Mouse (Mus musculus) lung, postnatal 14 days (tissue): Measurements from ENCODE around the gene Adss.

Experiments used
- DNase-seq: peaks from one replicate; pipeline ENCODE4 v3.0.0; 2021

Adss gene

DNA sequence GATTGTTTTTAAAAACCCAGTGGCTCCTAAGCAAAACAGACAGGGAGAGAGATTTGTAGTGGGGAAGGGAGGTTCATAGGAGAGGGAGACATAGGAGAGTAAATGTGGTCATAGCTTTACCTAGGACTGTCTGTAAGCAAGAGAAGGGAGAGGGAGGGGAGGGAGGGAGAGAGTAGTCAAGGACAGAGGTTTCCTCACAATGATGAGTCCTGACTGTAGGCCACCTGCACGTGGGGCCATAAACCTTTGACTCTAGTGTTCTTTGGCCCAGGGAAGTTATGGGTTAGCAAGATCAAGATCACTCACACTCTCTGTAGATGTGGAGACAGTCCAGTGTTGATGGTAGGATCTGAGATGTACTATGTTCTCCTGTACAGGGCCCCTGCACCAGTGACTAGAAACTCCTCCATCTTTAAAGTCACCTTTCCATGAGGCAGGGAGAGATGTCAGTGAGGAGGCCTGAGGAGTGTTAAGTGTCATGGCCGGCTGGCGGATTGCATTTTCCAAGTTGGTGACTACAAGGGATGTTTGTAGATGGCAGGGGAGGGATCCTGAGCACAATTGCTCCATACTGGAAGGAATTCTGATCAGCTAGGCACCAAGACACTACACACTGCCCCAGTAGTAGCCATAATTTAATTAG, 68.3 kb downstream of the Adss start:
- no peak for DNase-seq

DNA sequence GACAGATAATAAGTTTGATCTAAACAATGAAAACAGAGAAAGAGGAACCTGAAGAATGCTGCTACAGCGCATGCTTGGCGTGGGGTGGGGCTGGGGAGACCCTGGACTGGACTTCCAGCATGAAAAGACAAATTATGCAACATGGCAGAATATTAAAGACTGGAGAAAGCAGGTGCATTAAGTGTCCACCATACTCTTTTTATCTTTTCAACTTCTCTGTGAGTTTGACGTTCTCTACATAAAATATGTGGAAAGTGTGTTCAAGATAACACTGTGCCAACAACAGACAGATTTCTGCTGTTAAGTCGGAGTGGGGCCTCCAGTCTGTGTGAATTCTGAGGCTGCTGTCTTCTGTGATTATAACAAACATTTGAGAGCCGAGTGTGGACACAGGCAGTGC, 69.4 kb downstream of the Adss start:
- no peak for DNase-seq

DNA sequence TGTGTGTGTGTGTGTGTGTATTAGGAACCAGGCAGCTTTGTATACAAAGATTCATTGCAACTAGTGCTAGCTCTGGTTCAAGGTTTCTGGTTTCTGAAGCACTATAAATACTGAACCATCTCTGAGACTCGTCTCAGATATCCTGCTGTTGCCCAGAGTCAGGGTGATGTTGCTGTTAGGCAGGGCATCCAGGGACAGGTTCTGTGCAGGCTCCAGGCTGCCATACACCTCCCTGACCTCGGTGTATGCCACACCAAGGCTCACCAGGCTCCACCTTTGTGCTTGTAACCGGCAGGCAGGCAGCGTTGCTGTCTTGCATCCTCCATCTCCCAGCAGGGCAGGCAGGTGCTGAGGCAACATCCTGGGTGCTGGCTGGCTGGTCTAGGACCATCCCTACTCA, 72.5 kb downstream of the Adss start:
- DNase-seq, result no peak

DNA sequence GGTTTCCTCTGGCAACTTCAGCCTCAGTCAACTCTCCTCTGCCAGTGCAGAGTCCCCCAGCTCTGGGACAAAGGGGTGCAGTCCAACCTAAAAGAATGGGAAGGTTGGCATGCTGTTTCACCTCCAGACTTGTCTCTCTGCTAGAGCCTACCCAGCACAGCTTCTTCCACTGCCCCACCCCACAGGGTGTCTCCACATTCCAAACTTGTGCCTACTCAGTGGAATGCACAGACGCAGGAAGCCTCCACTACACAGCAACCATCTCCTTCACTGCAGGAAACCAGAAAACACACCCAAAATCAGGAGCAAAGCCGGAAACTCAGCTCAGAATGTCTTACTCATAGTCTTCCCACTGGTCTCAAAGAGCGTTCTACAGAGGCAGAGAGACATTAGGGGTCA, 77.3 kb downstream of the Adss start:
- DNase-seq, result no peak

DNA sequence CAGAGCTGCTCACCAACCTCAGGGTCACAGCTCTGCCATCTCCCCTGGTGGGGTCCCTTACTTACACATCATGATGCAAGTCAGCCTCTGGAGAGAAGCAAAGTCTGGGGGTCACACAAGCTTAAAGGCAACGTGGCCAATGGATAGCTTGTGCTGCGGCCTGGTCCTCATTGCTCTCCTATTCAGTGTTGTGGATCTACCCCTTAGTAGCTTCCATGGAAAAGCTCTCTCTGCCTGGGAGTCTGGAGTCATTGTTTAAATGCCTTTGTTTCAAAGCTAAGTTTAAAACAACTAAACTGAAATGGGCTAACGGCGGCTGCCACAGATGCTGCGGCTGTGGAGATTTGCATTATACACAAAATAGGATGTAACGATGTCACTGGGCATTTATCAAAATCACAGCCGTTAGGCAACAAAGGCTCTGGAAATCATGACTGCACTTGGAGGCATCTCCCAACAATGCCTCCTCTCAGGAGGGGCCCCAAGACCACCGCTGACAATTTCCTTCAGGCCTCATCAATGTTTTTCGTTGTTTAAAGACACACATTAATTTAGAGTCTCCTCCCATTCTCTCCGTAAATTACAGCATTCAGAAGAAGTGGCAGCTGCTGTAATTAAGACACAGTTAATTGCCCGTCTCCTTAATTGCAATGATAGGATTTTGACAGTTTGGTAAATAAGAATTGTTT, 77.8 kb downstream of the Adss start:
- no peak for DNase-seq

DNA sequence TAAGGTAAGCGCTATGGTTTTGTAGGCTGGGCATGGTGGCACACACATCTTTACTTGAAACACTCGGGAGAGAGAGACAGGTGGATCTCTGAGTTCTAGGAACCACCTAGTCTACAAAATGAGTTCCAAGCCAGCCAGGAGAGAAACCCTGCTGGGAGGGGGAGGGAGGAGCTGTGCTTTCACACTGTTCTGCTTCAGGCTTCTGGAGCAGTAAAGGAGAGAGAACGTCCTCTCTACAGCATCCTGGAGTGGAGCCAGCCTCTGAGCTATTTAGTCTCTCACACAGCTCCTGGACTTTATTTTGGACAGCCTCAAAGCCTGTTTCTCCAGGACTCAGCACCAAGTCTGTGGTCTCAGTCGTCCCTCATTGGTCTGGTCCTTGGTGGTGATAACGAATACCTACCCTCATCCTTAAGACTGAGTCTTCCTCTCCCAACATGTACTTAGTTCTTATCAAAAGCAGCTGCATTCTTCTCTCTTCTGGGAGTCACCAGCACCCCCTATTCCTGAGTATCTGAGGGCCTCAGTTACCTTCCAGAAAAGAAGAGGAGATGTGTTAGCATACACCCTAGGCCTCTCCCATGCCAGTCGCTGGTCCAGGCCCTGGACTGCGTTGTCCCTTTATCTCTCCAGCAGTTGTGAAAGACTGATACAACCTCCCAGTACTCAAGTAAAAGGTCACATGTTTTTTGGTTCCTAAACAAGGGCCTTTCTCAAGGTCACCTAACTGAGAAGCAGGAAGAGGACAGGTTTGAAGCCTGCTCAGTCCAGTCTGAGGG, 79.1 kb downstream of the Adss start:
- no peak for DNase-seq

DNA sequence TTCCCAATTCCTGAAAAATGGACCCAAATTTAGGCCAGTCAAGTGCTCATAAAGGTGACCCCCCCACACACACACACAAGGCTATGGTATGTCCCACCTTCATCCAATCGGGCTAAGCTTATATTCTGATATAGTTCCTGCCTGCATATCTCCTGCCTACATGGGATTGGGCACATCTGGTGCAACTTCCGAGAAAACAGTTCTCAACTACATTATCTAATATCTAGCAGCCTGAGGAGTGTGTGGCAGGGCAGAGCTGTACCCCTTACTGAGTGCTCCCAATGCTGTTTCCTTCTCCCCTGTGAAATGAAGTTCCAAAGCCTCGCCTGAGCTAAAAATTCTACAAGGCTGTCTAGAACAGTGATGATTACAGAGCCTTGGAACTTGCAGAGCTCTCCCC, 79.9 kb downstream of the Adss start:
- DNase-seq, result no peak

DNA sequence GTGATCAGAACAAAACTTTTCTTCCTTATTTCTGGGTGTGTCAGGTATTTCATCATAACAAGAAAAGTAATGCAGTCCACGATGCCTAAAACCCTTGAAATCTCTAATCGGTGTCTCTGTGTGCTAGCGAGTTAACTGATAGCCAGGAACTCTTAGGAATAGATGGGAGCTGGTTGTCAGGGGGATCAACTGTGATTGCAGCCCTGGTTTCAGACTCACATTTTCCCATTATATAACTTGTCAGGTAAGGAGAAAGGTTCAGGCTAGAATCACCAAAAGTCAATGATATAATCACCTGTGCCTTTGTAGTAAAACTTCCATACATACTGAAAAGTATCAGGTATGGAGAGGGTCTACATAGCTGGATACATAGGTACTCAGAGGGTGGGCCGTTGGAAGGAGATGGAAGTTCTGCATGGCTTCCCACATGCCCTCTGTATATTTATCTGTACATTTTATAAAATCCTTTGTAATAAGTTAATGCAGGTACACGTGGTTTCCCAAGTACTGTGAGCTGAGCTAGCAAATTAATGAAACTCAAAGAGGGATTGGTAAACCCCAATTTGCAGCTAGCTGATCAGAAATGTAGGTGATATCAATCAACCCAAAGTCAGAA, 81.8 kb downstream of the Adss start:
- DNase-seq, result no peak

DNA sequence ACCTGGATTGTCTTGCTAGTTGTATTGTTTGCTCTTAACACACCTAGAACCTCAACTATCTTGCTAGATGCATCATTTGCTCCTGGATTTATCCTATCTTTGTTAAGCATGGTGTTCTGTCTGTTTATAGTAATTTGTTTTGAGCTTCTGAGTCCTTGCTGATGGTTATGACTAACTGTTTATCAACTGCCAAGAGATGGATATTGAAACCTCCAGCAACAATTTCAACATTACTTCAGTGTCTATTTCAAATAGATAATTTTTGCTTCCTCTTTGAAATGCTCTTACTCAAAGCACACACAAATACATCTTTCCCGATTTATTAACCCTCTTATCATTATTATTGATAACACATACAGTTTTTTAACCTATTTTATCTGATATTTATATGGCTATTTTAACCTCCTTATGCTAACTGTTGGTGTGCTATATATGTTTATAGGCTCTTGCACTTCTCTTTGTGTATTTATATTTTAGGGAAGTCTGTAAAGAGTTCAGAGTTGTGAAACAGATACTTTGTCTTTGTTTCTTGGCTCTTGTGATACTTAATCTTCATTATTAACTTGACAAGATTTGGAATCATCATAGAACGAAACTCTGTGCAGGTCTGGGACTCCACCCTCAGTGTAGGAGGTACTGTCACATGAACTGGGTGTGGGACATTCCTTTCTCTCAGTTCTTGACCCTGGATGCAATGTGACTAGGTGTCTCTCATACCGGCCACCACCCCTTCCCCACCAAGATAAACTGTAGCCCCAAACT, 82.5 kb downstream of the Adss start:
- DNase-seq, result no peak
